Mouse (Mus musculus): ENCODE data around the gene Slc7a4. TPM values are rescaled to one million over a fixed set of nuclear protein-coding genes. Genes with fewer than 3 reads are reported as not detected.
A peak's percentile ranks its signal among the peaks of the same experiment; 100 is the strongest.
"Not testable (repeated sequence)": the region's sequence is repeated elsewhere in the genome, so short reads cannot be mapped to it uniquely, and the experiment has no call there.

Slc7a4 gene
- total and polyA plus RNA-seq, 2 experiments from 2014 or later = 45.7 to 69.7 TPM

GRCm38 (mm10) chr16:17619198-17620105 lies 36.4 kb upstream of the Slc7a4 start, which contains the start of gene Smpd4:
TSS of gene Smpd4 (plus strand) at chr16:17619354.
- H3K36me3 ChIP-seq (ENCODE audit: insufficient read depth, low read length) = peaks cover 8% of the 10 kb centered on the region; the same call in 1 of the 2 replicates
- 3% methylated on average over 55 of the region's 60 CpGs for WGBS
- H3K4me3 ChIP-seq (ENCODE audit: low read depth, low read length) = peak within 1 kb of the TSS; percentile 99
- peak within 1 kb of the TSS; percentile 94 for H3K9ac ChIP-seq (replicated peaks; ENCODE audit: low read length, poor library complexity, severe bottlenecking)
- H3K4me2 ChIP-seq (ENCODE audit: low read depth, low read length, poor library complexity, severe bottlenecking) = peak within 1 kb of the TSS; percentile 86
- DNase-seq (ENCODE audit: low spot score) (peak; percentile 90), ATAC-seq (ENCODE audit: low FRiP score) (peak; percentile 81)
- no peak for TF ChIP-seq CTCF (IDR thresholded peaks at IDR 0.05)
- H3K4me1 ChIP-seq (ENCODE audit: insufficient read depth, low read length) = no peaks in the 10 kb centered on the region; the same call in 1 of the 2 replicates
- no peaks in the 10 kb centered on the region for H3K27me3 ChIP-seq (ENCODE audit: insufficient read depth, low read length)
- no peaks in the 10 kb centered on the region for H3K9me3 ChIP-seq (ENCODE audit: low read length)
- no peak within 1 kb of the TSS for H3K27ac ChIP-seq (ENCODE audit: low read depth, low read length)

- 11% methylated on average over 13 of the region's 13 CpGs for WGBS
- Histone ChIP-seq H3K4me3 (ENCODE audit: low read depth, low read length) (no peak overlapping the region), H3K27ac (ENCODE audit: low read depth, low read length) (no peak overlapping the region), H3K9ac (replicated peaks; ENCODE audit: low read length, poor library complexity, severe bottlenecking) (no peak overlapping the region), H3K27me3 (ENCODE audit: insufficient read depth, low read length) (no peaks in the 10 kb centered on the region), H3K9me3 (ENCODE audit: low read length) (no peaks in the 10 kb centered on the region), H3K36me3 (ENCODE audit: insufficient read depth, low read length) (peaks cover 3% of the 10 kb centered on the region; the same call in 1 of the 2 replicates), H3K4me1 (ENCODE audit: insufficient read depth, low read length) (no peaks in the 10 kb centered on the region; the same call in 1 of the 2 replicates), H3K4me2 (ENCODE audit: low read depth, low read length, poor library complexity, severe bottlenecking) (no peak overlapping the region)
- peak; percentile 76 for TF ChIP-seq CTCF (IDR thresholded peaks at IDR 0.05)
- ATAC-seq (ENCODE audit: low FRiP score) (0 out of 2 replicates have a peak, but pooled peaks have one; percentile 20), DNase-seq (ENCODE audit: low spot score) (peak; percentile 48)
Observed at GRCm38 (mm10) chr16:17617922-17618565, 35.0 kb upstream of the Slc7a4 start.

- Histone ChIP-seq H3K27ac (ENCODE audit: low read depth, low read length) (no peak overlapping the region), H3K9ac (replicated peaks; ENCODE audit: low read length, poor library complexity, severe bottlenecking) (no peak overlapping the region), H3K27me3 (ENCODE audit: insufficient read depth, low read length) (no peaks in the 10 kb centered on the region), H3K9me3 (ENCODE audit: low read length) (no peaks in the 10 kb centered on the region), H3K4me3 (ENCODE audit: low read depth, low read length) (no peak overlapping the region), H3K36me3 (ENCODE audit: insufficient read depth, low read length) (no peaks in the 10 kb centered on the region), H3K4me1 (ENCODE audit: insufficient read depth, low read length) (no peaks in the 10 kb centered on the region; the same call in 1 of the 2 replicates), H3K4me2 (ENCODE audit: low read depth, low read length, poor library complexity, severe bottlenecking) (no peak overlapping the region)
- DNase-seq (ENCODE audit: low spot score) (no peak), ATAC-seq (ENCODE audit: low FRiP score) (no peak)
- WGBS = 85% methylated on average over 5 of the region's 5 CpGs
- no peak for TF ChIP-seq CTCF (IDR thresholded peaks at IDR 0.05)
Observed at GRCm38 (mm10) chr16:17616212-17616611, 33.2 kb upstream of the Slc7a4 start.

- H3K4me3 ChIP-seq (ENCODE audit: low read depth, low read length); H3K4me1 ChIP-seq (ENCODE audit: insufficient read depth, low read length); DNase-seq (ENCODE audit: low spot score); H3K9ac ChIP-seq (replicated peaks; ENCODE audit: low read length, poor library complexity, severe bottlenecking); H3K27ac ChIP-seq (ENCODE audit: low read depth, low read length); H3K27me3 ChIP-seq (ENCODE audit: insufficient read depth, low read length); H3K9me3 ChIP-seq (ENCODE audit: low read length); ATAC-seq (ENCODE audit: low FRiP score); H3K4me2 ChIP-seq (ENCODE audit: low read depth, low read length, poor library complexity, severe bottlenecking); H3K36me3 ChIP-seq (ENCODE audit: insufficient read depth, low read length): not testable (repeated sequence)
- WGBS = 92% methylated on average over 6 of the region's 6 CpGs
- peak; percentile 67 for TF ChIP-seq CTCF (IDR thresholded peaks at IDR 0.05)
Observed at GRCm38 (mm10) chr16:17614740-17615139, 31.7 kb upstream of the Slc7a4 start.

GRCm38 (mm10) chr16:17611383-17611782 lies 28.4 kb upstream of the Slc7a4 start:
- H3K4me3 ChIP-seq (ENCODE audit: low read depth, low read length) = no peak overlapping the region
- WGBS = 67% methylated on average over 4 of the region's 4 CpGs
- H3K36me3 ChIP-seq (ENCODE audit: insufficient read depth, low read length) = no peaks in the 10 kb centered on the region
- TF ChIP-seq CTCF (IDR thresholded peaks at IDR 0.05) = no peak
- H3K9me3 ChIP-seq (ENCODE audit: low read length) = no peaks in the 10 kb centered on the region
- no peak for DNase-seq (ENCODE audit: low spot score)
- ATAC-seq (ENCODE audit: low FRiP score) = no peak
- H3K4me1 ChIP-seq (ENCODE audit: insufficient read depth, low read length) = no peaks in the 10 kb centered on the region
- no peak overlapping the region for H3K27ac ChIP-seq (ENCODE audit: low read depth, low read length)
- H3K4me2 ChIP-seq (ENCODE audit: low read depth, low read length, poor library complexity, severe bottlenecking) = no peak overlapping the region
- no peaks in the 10 kb centered on the region for H3K27me3 ChIP-seq (ENCODE audit: insufficient read depth, low read length)
- no peak overlapping the region for H3K9ac ChIP-seq (replicated peaks; ENCODE audit: low read length, poor library complexity, severe bottlenecking)

Data from midbrain, postnatal 0 days (tissue).